Mouse (Mus musculus) inflammation-experienced regulatory T-cells, adult 6 months (primary cell): Measurements from ENCODE around the gene Opcml. TPM values are rescaled to one million over a fixed set of nuclear protein-coding genes. Genes with fewer than 3 reads are reported as not detected.

Source experiments
- ATAC-seq: one replicate; pipeline ENCODE4 v1.8.0; 2017
- polyA plus RNA-seq, 3 experiments: library from polyadenylated mRNA; unstranded; fragments of 100-300 nt; shearing (Covaris generic); gene quantifications; one replicate each; pipeline ENCODE4 v1.2.1; 2017

The Opcml gene
- polyA plus RNA-seq, 3 experiments from 2014 or later, result 0.12 TPM; not detected in 2

GRCm38 (mm10) chr9:28011483-28011882 is 220.9 kb downstream of the Opcml start:
- no peak for ATAC-seq

- no peak for ATAC-seq
These were observed 222.1 kb downstream of the Opcml start for GRCm38 (mm10) chr9:28012664-28013063.

- no peak for ATAC-seq
These were observed 222.6 kb downstream of the Opcml start for GRCm38 (mm10) chr9:28013192-28013591.

GRCm38 (mm10) chr9:28028156-28028555 is 237.6 kb downstream of the Opcml start:
- no peak for ATAC-seq

GRCm38 (mm10) chr9:28028788-28029393 is 238.3 kb downstream of the Opcml start:
- ATAC-seq, result no peak

- no peak for ATAC-seq
These were observed 258.6 kb downstream of the Opcml start for GRCm38 (mm10) chr9:28049157-28049556.

GRCm38 (mm10) chr9:28057171-28057845 is 266.7 kb downstream of the Opcml start:
- ATAC-seq, result no peak

GRCm38 (mm10) chr9:28065126-28065525 is 274.6 kb downstream of the Opcml start:
- no peak for ATAC-seq

GRCm38 (mm10) chr9:28080694-28081093 is 290.1 kb downstream of the Opcml start:
- no peak for ATAC-seq

- ATAC-seq, result no peak
These were observed 293.2 kb downstream of the Opcml start for GRCm38 (mm10) chr9:28083754-28084153.

- no peak for ATAC-seq
These were observed 293.7 kb downstream of the Opcml start for GRCm38 (mm10) chr9:28084273-28084726.

- no peak for ATAC-seq
These were observed 300.8 kb downstream of the Opcml start for GRCm38 (mm10) chr9:28091395-28091794.

- no peak for ATAC-seq
These were observed 304.1 kb downstream of the Opcml start for GRCm38 (mm10) chr9:28094722-28095121.

- ATAC-seq, result no peak
These were observed 305.6 kb downstream of the Opcml start for GRCm38 (mm10) chr9:28096204-28096603.

GRCm38 (mm10) chr9:28101981-28102380 is 311.4 kb downstream of the Opcml start:
- ATAC-seq, result no peak

GRCm38 (mm10) chr9:28121858-28122257 is 331.3 kb downstream of the Opcml start:
- no peak for ATAC-seq

GRCm38 (mm10) chr9:28128735-28129134 is 338.2 kb downstream of the Opcml start:
- no peak for ATAC-seq

GRCm38 (mm10) chr9:28131521-28131920 is 340.9 kb downstream of the Opcml start:
- no peak for ATAC-seq

GRCm38 (mm10) chr9:28136614-28137013 is 346.0 kb downstream of the Opcml start:
- no peak for ATAC-seq

- no peak for ATAC-seq
These were observed 349.5 kb downstream of the Opcml start for GRCm38 (mm10) chr9:28139957-28140597.

GRCm38 (mm10) chr9:28149507-28149906 is 358.9 kb downstream of the Opcml start:
- ATAC-seq, result no peak

GRCm38 (mm10) chr9:28153748-28154147 is 363.2 kb downstream of the Opcml start:
- no peak for ATAC-seq

- ATAC-seq, result no peak
These were observed 366.5 kb downstream of the Opcml start for GRCm38 (mm10) chr9:28157092-28157491.

GRCm38 (mm10) chr9:28160953-28161352 is 370.4 kb downstream of the Opcml start:
- no peak for ATAC-seq
